Mouse (Mus musculus): ENCODE measurements around the gene Dcaf4. TPM values are rescaled to one million over a fixed set of nuclear protein-coding genes. Genes with fewer than 3 reads are reported as not detected.

Dcaf4 gene
- polyA plus RNA-seq, 1 experiment from 2014 or later: 19.7 TPM

GRCm38 (mm10) chr12:83582747-83583146 is 62.5 kb downstream of the Dcaf4 start:
- 86% methylated on average over 4 of the region's 4 CpGs for WGBS
- Histone ChIP-seq H3K4me1 (replicated peaks; ENCODE audit: control insufficient read depth, insufficient read depth) (no peaks in the 10 kb centered on the region), H3K9ac (ENCODE audit: low read length) (no peak overlapping the region), H3K9me3 (ENCODE audit: control insufficient read depth, low read length) (no peaks in the 10 kb centered on the region), H3K4me3 (ENCODE audit: low read depth, low read length) (no peak overlapping the region), H3K27ac (replicated peaks) (no peak overlapping the region), H3K27me3 (ENCODE audit: control insufficient read depth, insufficient read depth, low read length) (no peaks in the 10 kb centered on the region), H3K4me2 (replicated peaks; ENCODE audit: low read depth) (no peak overlapping the region), H3K36me3 (ENCODE audit: control insufficient read depth, insufficient read depth, low read length) (no peaks in the 10 kb centered on the region)
- TF ChIP-seq CTCF (IDR thresholded peaks at IDR 0.05; ENCODE audit: low read depth) (no peak), EP300 (optimal IDR thresholded peaks at IDR 0.05) (no peak)
- no peak for DNase-seq (ENCODE audit: low spot score)
- no peak for ATAC-seq (ENCODE audit: low FRiP score, low TSS enrichment)

- no peak for TF ChIP-seq EP300 (optimal IDR thresholded peaks at IDR 0.05)
- TF ChIP-seq CTCF (IDR thresholded peaks at IDR 0.05; ENCODE audit: low read depth): no peak
- WGBS: 88% methylated on average over 5 of the region's 5 CpGs
- Histone ChIP-seq H3K27ac (replicated peaks) (no peak overlapping the region), H3K36me3 (ENCODE audit: control insufficient read depth, insufficient read depth, low read length) (peaks cover 17% of the 10 kb centered on the region), H3K9me3 (ENCODE audit: control insufficient read depth, low read length) (no peaks in the 10 kb centered on the region), H3K9ac (ENCODE audit: low read length) (no peak overlapping the region), H3K4me2 (replicated peaks; ENCODE audit: low read depth) (no peak overlapping the region), H3K27me3 (ENCODE audit: control insufficient read depth, insufficient read depth, low read length) (no peaks in the 10 kb centered on the region), H3K4me1 (replicated peaks; ENCODE audit: control insufficient read depth, insufficient read depth) (no peaks in the 10 kb centered on the region), H3K4me3 (ENCODE audit: low read depth, low read length) (no peak overlapping the region)
- ATAC-seq (ENCODE audit: low FRiP score, low TSS enrichment): no peak
- no peak for DNase-seq (ENCODE audit: low spot score)
Observed at GRCm38 (mm10) chr12:83586628-83587027, 66.4 kb downstream of the Dcaf4 start.

Other genes with a start within 250 kb of the Dcaf4 start
- 2.6 and 3.0 TPM in 2 replicates for gene Dpf3, start 32.8 kb upstream of the Dcaf4 start, polyA plus RNA-seq (2015; fragmentation: Nextera tagmentation; extraction: Ambion mirVana)
- gene Zfyve1, start 76.8 kb downstream of the Dcaf4 start, polyA plus RNA-seq (2015; fragmentation: Nextera tagmentation; extraction: Ambion mirVana): 7.6 and 8.2 TPM in 2 replicates
- gene Rbm25, start 110.8 kb downstream of the Dcaf4 start, polyA plus RNA-seq (2015; fragmentation: Nextera tagmentation; extraction: Ambion mirVana): 105 and 115 TPM in 2 replicates
- gene Psen1, start 167.7 kb downstream of the Dcaf4 start, polyA plus RNA-seq (2015; fragmentation: Nextera tagmentation; extraction: Ambion mirVana): 64.7 and 67.2 TPM in 2 replicates
- 2.1 and 2.5 TPM in 2 replicates for gene Papln, start 243.2 kb downstream of the Dcaf4 start, polyA plus RNA-seq (2015; fragmentation: Nextera tagmentation; extraction: Ambion mirVana)